Mouse (Mus musculus): ENCODE measurements around the gene Ptp4a2.

- TF ChIP-seq CTCF (IDR thresholded peaks at IDR 0.05; ENCODE audit: low read depth): no peak
- no peak for TF ChIP-seq EP300 (IDR thresholded peaks at IDR 0.05; ENCODE audit: low read depth)
Measured at GRCm38 (mm10) chr4:129851861-129852260, 40.8 kb downstream of the Ptp4a2 start.
